Mouse (Mus musculus) olfactory bulb, adult 2 months (tissue): ENCODE measurements at regions not wholly inside any gene's neighbourhood (a gene's known extent, or its start where the extent isn't known, plus 50 kb on each side); places are given as distances from the start of the nearest gene placed in this dataset.

ENCODE experiments used
- CTCF ChIP-seq: fragments of 200-500 bp; IDR thresholded peaks from 2 replicates; pipeline ENCODE4 v1.5.1; 2012; ENCODE audit warnings: low read depth, mild to moderate bottlenecking, low read length, moderate library complexity; ENCODE audit not compliant: insufficient read depth
- POLR2A ChIP-seq: fragments of 200-500 bp; IDR thresholded peaks from 2 replicates; pipeline ENCODE4 v1.6.1; 2012; ENCODE audit warnings: mild to moderate bottlenecking, low read depth, low read length, moderate library complexity; ENCODE audit not compliant: insufficient read depth

DNA sequence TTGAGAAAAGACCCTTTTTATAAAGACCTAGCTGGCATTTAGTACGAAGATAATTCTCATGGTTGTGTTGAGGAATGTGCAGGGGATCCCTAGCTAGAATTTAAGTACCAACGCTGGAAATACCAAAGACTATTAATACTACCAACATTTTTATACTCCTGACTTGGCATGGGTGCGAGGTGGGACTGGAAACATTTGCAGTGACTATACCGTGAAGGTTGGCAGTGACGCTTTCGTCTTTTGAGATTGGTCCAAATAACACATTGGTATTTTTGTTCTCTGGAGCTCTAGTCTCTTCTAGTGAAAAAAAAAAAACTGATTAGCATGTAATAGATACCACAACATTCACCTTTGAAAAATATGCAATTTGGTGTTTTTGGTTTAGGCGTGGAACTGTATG, 213.7 kb downstream of the Dusp6 start:
- no peak for TF ChIP-seq CTCF
- no peak for TF ChIP-seq POLR2A
